Comparison of ENCODE assay signal across 8 mouse cellular contexts in genomic region chr9:96530674-96531081, GRCm38 (mm10). TPM values are rescaled to one million over a fixed set of nuclear protein-coding genes. Genes with fewer than 3 reads are reported as not detected.
A peak's percentile ranks its signal among the peaks of the same experiment; 100 is the strongest.
DNase-seq lines count a peak whose midpoint lies in the region; ATAC-seq lines count a peak whose summit lies in the region.
"Had no signal": no experiment of that assay in that cellular context is flagged by ENCODE, and none has a peak within 500 bp of the region (broad histone marks: within the 10 kb centered on the region; RNA-seq: fewer than 3 reads in every experiment).

No protein-coding gene starts in this region.

- no peak overlapping the region for H3K27ac ChIP-seq in intestine, embryonic 16.5 days (ENCODE audit: low read length)
- H3K27ac ChIP-seq in midbrain, embryonic 14.5 days (replicated peaks; ENCODE audit: low read depth, low read length), result no peak overlapping the region

- H3K4me2 ChIP-seq in intestine, embryonic 16.5 days (ENCODE audit: low read depth, low read length), result peak overlapping the region; percentile 24
- H3K4me2 ChIP-seq in midbrain, embryonic 14.5 days (ENCODE audit: low read length), result no peak overlapping the region

- no peaks in the 10 kb centered on the region for H3K27me3 ChIP-seq in intestine, embryonic 16.5 days (replicated peaks; ENCODE audit: control insufficient read depth, insufficient read depth, low read length)
- H3K27me3 ChIP-seq in midbrain, embryonic 14.5 days (ENCODE audit: control insufficient read depth, insufficient read depth, low read length), result no peaks in the 10 kb centered on the region

- 30% methylated on average over 11 of the region's 11 CpGs for WGBS in intestine, embryonic 16.5 days
- 59% methylated on average over 11 of the region's 11 CpGs for WGBS in midbrain, embryonic 14.5 days

- no peaks in the 10 kb centered on the region for H3K36me3 ChIP-seq in intestine, embryonic 16.5 days (ENCODE audit: control insufficient read depth, insufficient read depth, low read length)
- no peaks in the 10 kb centered on the region for H3K36me3 ChIP-seq in midbrain, embryonic 14.5 days (ENCODE audit: control insufficient read depth, insufficient read depth, low read length)

- no peak overlapping the region for H3K9ac ChIP-seq in intestine, embryonic 16.5 days (ENCODE audit: low read depth, low read length)
- H3K9ac ChIP-seq in midbrain, embryonic 14.5 days (replicated peaks; ENCODE audit: low read length), result no peak overlapping the region

- H3K9me3 ChIP-seq in intestine, embryonic 16.5 days (ENCODE audit: control insufficient read depth, low read length), result no peaks in the 10 kb centered on the region
- no peaks in the 10 kb centered on the region for H3K9me3 ChIP-seq in midbrain, embryonic 14.5 days (ENCODE audit: control insufficient read depth, low read length)

- H3K4me3 ChIP-seq in intestine, embryonic 16.5 days (ENCODE audit: low read length), result peak overlapping the region; percentile 3; the same call in 1 of the 2 replicates
- no peak overlapping the region for H3K4me3 ChIP-seq in midbrain, embryonic 14.5 days (replicated peaks; ENCODE audit: low read depth, low read length)

- peak; percentile 62 for ATAC-seq in intestine, embryonic 16.5 days
- ATAC-seq in midbrain, embryonic 14.5 days (ENCODE audit: low FRiP score, low TSS enrichment), result no peak

- H3K4me1 ChIP-seq in intestine, embryonic 16.5 days (ENCODE audit: control insufficient read depth, insufficient read depth, low read length), result peaks cover 12% of the 10 kb centered on the region
- no peaks in the 10 kb centered on the region for H3K4me1 ChIP-seq in midbrain, embryonic 14.5 days (ENCODE audit: control insufficient read depth, insufficient read depth, low read length)

- peak; percentile 37 for DNase-seq in layer of hippocampus, adult 9-11 months
- DNase-seq in layer of hippocampus, adult 18-20 months (ENCODE audit: low spot score in 2 of 2), result no peak
- DNase-seq in cerebellum, postnatal 14 days, result peak; percentile 65 to 67
- DNase-seq in lung, postnatal 10 days, result peak; percentile 50
- DNase-seq in spleen, postnatal 10 days (ENCODE audit: low spot score in 2 of 2), result no peak
- DNase-seq in midbrain, embryonic 14.5 days, result no peak

RNA-seq across cellular contexts. Expression of gene Gm28729, which starts 5.6 kb away (rescaled TPM):
- under 1 TPM; 0.28 to 0.47 TPM for total RNA-seq in layer of hippocampus, adult 18-20 months (2021)
- not detected in 2 replicates for polyA plus RNA-seq in intestine, embryonic 16.5 days (2015; fragmentation: Nextera tagmentation; extraction: Ambion mirVana)
- polyA plus RNA-seq in midbrain, embryonic 14.5 days (2014; fragmentation: Nextera tagmentation; extraction: Ambion mirVana), result not detected in 2 replicates
- total RNA-seq: hematopoietic stem cell, adult 5-6 weeks had no signal

RNA-seq across cellular contexts. Expression of gene Rnf7, which starts 52.2 kb away (rescaled TPM):
- 10 to 100 TPM; 62.0 to 66.0 TPM for total RNA-seq in layer of hippocampus, adult 18-20 months (2021)
- 151 and 166 TPM in 2 replicates for polyA plus RNA-seq in intestine, embryonic 16.5 days (2015; fragmentation: Nextera tagmentation; extraction: Ambion mirVana)
- polyA plus RNA-seq in midbrain, embryonic 14.5 days (2014; fragmentation: Nextera tagmentation; extraction: Ambion mirVana), result 262 and 263 TPM in 2 replicates

Comparison
In these comparisons a context has a peak if more than half of its experiments do, and no peak if none do; other contexts are left out.
1. DNase-seq: peak in layer of hippocampus, adult 9-11 months (single experiment), cerebellum, postnatal 14 days (2 of 2) and lung, postnatal 10 days (single experiment); none in layer of hippocampus, adult 18-20 months (0 of 2), spleen, postnatal 10 days (0 of 2) and midbrain, embryonic 14.5 days (single experiment).